Mouse (Mus musculus): Measurements from ENCODE around the gene Clmn. TPM values are rescaled to one million over a fixed set of nuclear protein-coding genes. Genes with fewer than 3 reads are reported as not detected.

Clmn gene
- polyA plus RNA-seq, 1 experiment from 2014 or later: 1.2 TPM

DNA sequence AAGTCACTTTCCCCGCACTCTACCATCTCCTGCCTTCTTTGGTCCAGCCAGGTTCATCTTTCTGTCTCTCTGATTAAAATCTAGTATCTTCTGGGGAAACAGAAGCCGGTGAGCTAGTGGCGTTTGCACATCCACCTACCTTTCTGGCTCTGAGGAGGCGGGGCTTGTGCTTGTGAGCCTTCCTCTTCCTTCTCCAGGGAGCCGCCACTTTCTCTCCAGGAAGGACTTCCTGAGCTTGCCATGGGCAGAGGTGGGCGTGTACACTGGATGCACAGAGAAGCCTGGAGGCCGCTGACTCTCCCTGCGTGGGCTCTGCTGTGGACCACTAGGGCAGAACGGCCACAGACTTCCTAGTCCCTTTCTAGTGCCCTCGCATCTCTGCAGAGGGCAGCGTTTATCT lies 34.3 kb upstream of the Clmn start:
- Histone ChIP-seq H3K4me2 (replicated peaks) (no peak overlapping the region), H3K27ac (replicated peaks) (no peak overlapping the region), H3K36me3 (no peaks in the 10 kb centered on the region), H3K4me3 (no peak overlapping the region), H3K9me3 (no peaks in the 10 kb centered on the region), H3K4me1 (peaks cover 27% of the 10 kb centered on the region), H3K27me3 (no peaks in the 10 kb centered on the region), H3K9ac (replicated peaks) (no peak overlapping the region)
- ATAC-seq (replicated peaks): no peak
- WGBS: 68% methylated on average over 11 of the region's 11 CpGs

DNA sequence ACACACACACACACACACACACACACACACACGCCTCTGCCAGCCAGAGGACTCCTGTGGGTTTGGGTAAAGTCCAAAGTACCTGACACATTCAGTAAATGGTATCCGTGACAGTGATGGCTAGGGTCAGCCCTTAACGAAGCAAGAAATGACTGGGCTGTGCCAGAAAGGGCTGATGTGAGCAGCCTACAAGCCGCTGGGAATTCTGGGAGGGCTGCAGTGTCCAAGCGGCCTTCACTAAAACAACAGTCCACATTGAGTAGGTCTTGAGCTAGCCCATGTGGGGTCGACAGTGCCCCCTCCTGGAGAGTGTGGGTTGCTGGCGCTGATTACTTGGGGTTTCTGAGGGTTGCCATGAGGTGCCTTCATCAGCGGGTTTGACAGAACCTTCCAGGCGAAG lies 33.8 kb upstream of the Clmn start:
- no peaks in the 10 kb centered on the region for H3K27me3 ChIP-seq
- H3K36me3 ChIP-seq: no peaks in the 10 kb centered on the region
- no peak for ATAC-seq (replicated peaks)
- H3K9ac ChIP-seq (replicated peaks): no peak overlapping the region
- no peak overlapping the region for H3K4me2 ChIP-seq (replicated peaks)
- no peak overlapping the region for H3K4me3 ChIP-seq
- H3K9me3 ChIP-seq: no peaks in the 10 kb centered on the region
- peaks cover 27% of the 10 kb centered on the region for H3K4me1 ChIP-seq
- no peak overlapping the region for H3K27ac ChIP-seq (replicated peaks)
- 68% methylated on average over 9 of the region's 9 CpGs for WGBS

DNA sequence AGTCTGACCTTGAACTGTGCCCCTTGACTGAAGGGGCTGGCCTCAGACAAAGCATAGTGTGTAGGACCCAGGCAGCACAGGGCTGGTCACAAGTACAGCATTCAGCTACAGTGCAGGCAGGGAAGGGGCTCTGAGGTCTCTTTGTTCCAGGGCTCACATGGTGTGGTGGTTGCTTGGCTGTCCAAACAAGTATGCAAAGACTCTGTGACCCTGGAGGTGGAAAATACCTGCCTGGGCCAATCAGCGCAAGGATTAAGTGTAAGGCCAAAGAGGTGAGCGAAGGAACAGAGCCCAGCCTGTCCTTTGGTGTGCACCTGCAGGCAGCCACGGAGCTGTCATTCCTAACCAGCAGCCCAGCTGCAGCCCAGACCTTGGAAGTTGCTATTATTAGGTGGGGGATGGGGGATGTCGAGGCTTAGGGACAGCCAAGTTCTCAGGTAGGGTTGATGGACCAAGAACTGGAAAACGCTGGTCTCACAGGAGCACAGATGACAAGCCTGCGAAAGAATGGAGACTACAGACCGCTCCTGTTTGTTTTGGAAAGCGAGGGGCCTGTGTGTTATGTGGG lies 32.3 kb upstream of the Clmn start:
- Histone ChIP-seq H3K27ac (replicated peaks) (no peak overlapping the region), H3K4me2 (replicated peaks) (no peak overlapping the region), H3K9me3 (no peaks in the 10 kb centered on the region), H3K4me3 (no peak overlapping the region), H3K36me3 (no peaks in the 10 kb centered on the region), H3K9ac (replicated peaks) (no peak overlapping the region), H3K4me1 (peaks cover 20% of the 10 kb centered on the region), H3K27me3 (no peaks in the 10 kb centered on the region)
- 65% methylated on average over 8 of the region's 8 CpGs for WGBS
- ATAC-seq (replicated peaks): no peak; the same call in 1 of the 2 replicates

DNA sequence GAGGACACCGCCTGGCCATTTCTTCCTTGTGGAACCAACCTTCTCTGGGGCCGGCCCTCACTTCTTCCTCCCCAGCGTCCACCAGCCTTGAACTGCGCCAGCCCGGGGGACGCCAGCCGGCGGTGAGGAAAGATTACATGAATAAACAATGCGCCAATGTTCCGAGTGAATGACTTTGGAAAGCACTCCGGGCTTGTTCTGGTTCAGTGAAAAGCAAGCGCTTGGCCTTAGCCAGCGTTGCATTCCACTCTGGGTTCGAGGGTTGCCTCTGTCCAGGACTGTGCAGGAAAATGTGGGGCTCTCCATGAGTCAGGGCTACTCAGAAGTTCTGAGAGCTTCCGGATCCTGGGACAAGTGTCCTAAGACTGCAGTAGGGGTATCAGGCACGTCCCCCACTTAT lies 31.8 kb upstream of the Clmn start:
- Histone ChIP-seq H3K4me1 (peaks cover 16% of the 10 kb centered on the region), H3K4me3 (no peak overlapping the region), H3K27me3 (no peaks in the 10 kb centered on the region), H3K27ac (replicated peaks) (no peak overlapping the region), H3K9ac (replicated peaks) (no peak overlapping the region), H3K4me2 (replicated peaks) (no peak overlapping the region), H3K36me3 (no peaks in the 10 kb centered on the region), H3K9me3 (no peaks in the 10 kb centered on the region)
- ATAC-seq (replicated peaks): peak; percentile 65
- 38% methylated on average over 16 of the region's 16 CpGs for WGBS

DNA sequence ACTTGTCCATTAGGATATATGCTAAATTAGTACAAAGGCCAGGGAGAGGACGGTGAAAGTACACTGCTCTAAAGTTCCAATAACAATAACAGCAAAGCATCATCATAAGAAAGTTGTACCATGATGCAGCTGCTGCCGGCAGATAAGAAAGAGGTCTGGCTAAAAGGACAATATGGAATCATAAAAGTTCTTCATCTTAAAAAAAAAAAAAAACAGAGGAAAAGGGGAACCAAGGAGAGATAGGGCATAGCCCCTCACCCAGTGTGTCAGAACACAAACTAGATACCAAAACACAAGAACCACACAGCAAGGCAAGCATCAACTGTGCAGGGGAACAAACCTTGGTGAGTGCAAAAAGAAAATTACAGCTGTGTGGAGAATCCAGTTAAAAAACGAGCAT lies 27.4 kb upstream of the Clmn start:
- WGBS: 92% methylated on average over 3 of the region's 3 CpGs
- peaks cover 10% of the 10 kb centered on the region; the same call in 1 of the 2 replicates for H3K4me1 ChIP-seq
- no peak overlapping the region for H3K9ac ChIP-seq (replicated peaks)

DNA sequence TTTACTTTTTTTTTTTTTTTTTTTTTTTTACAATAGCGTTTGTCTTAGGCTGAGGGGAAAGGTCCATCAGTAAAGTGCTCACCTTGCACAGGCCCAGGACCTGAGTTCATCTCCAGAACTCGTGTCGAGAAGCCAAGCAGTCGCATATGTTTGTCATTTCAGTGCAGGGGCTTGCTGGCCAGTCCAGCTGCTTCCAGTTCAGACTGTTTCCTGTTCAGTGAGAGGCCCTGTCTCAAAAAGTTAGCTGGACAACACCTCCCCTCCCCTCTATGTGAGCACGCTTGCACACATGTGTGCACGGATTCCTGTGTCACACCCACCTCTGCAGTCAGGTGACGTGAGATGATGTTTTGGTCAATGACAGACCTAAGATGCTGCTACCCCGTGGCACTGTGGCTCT lies 25.2 kb upstream of the Clmn start:
- Histone ChIP-seq H3K9me3 (no peaks in the 10 kb centered on the region), H3K4me1 (no peaks in the 10 kb centered on the region), H3K4me2 (replicated peaks) (no peak overlapping the region), H3K36me3 (no peaks in the 10 kb centered on the region), H3K9ac (replicated peaks) (no peak overlapping the region), H3K27me3 (no peaks in the 10 kb centered on the region), H3K4me3 (no peak overlapping the region), H3K27ac (replicated peaks) (no peak overlapping the region)
- 93% methylated on average over 7 of the region's 8 CpGs for WGBS
- ATAC-seq (replicated peaks): no peak

More for the DNA sequence above, 27.4 kb upstream of the Clmn start:
- H3K9me3 ChIP-seq: no peaks in the 10 kb centered on the region
- H3K4me3 ChIP-seq: no peak overlapping the region
- no peak for ATAC-seq (replicated peaks)
- H3K36me3 ChIP-seq: no peaks in the 10 kb centered on the region
- no peaks in the 10 kb centered on the region for H3K27me3 ChIP-seq
- H3K4me2 ChIP-seq (replicated peaks): no peak overlapping the region
- no peak overlapping the region for H3K27ac ChIP-seq (replicated peaks)

DNA sequence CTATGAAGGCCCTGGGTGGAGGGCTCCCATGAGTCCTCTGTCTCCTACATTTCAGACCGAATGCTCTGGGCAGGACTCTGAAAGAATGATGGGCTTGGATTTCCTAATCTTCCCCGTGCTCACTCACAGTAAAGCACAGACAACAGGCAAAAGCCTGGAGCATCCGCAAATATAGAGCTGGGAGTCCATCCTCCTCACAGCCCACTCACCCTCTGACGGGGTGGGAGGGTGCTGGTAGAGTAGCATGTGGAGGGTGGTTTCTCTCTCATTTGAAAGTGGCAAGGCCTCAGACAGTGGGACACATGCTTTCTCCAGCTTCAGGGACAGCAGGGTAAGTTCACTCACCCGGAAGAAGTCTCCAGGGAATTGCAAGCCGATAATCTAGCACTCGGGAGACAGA lies 21.2 kb upstream of the Clmn start:
- no peak overlapping the region for H3K9ac ChIP-seq (replicated peaks)
- ATAC-seq (replicated peaks): no peak
- H3K27me3 ChIP-seq: no peaks in the 10 kb centered on the region
- no peak overlapping the region for H3K4me3 ChIP-seq
- H3K9me3 ChIP-seq: no peaks in the 10 kb centered on the region
- WGBS: 84% methylated on average over 7 of the region's 7 CpGs
- H3K4me2 ChIP-seq (replicated peaks): no peak overlapping the region
- no peak overlapping the region for H3K27ac ChIP-seq (replicated peaks)
- H3K4me1 ChIP-seq: no peaks in the 10 kb centered on the region
- H3K36me3 ChIP-seq: no peaks in the 10 kb centered on the region

DNA sequence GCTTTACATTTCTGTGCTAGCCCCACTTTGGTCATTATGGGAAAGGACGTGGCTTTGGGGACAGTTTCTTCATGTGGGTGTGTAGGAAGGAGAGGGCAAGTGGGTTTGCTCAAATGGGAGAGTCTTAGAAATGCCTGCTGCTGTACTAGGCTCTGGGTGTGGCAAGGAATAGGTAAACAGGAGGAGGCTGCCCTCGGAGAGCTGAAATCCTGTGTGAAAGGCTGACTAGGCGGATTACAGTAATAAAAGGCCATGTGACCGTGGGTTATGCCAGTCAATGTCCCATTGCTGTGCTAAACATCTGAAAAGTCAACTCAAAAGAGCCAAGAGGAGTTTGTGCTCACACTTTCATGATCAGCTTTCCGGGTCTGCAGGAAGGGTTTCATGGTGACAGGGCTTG lies 17.7 kb upstream of the Clmn start:
- no peaks in the 10 kb centered on the region for H3K36me3 ChIP-seq
- H3K27ac ChIP-seq (replicated peaks): no peak overlapping the region
- no peak overlapping the region for H3K4me2 ChIP-seq (replicated peaks)
- no peaks in the 10 kb centered on the region for H3K9me3 ChIP-seq
- whole genome bisulfite sequencing: 63% methylated on average over 5 of the region's 5 CpGs
- no peaks in the 10 kb centered on the region for H3K4me1 ChIP-seq
- no peak for ATAC-seq (replicated peaks)
- no peaks in the 10 kb centered on the region for H3K27me3 ChIP-seq
- H3K9ac ChIP-seq (replicated peaks): no peak overlapping the region
- H3K4me3 ChIP-seq: no peak overlapping the region

DNA sequence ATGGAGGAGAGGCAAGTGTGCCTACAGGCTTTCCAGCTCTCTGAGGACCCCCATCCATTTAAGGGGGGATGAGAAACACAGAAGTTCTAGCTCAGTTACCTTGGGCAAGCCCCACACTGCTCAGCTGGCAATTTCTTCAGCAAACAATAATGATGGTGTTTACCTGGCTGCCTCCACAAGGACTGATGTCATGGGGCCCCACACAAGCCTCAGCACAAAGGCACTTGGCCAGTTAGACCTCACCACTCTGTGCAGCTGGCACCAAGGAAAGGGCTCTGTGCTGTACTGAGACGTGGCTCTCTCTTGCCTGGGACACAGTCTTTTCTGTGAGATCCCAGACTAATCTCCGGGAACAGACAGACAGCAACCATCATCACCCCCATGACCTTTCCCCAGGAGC lies 17.2 kb upstream of the Clmn start:
- no peaks in the 10 kb centered on the region for H3K9me3 ChIP-seq
- no peak overlapping the region for H3K4me2 ChIP-seq (replicated peaks)
- ATAC-seq (replicated peaks): no peak
- H3K36me3 ChIP-seq: no peaks in the 10 kb centered on the region
- H3K9ac ChIP-seq (replicated peaks): no peak overlapping the region
- 51% methylated on average over 2 of the region's 2 CpGs for WGBS
- no peak overlapping the region for H3K4me3 ChIP-seq
- H3K27ac ChIP-seq (replicated peaks): no peak overlapping the region
- H3K4me1 ChIP-seq: no peaks in the 10 kb centered on the region
- H3K27me3 ChIP-seq: no peaks in the 10 kb centered on the region

DNA sequence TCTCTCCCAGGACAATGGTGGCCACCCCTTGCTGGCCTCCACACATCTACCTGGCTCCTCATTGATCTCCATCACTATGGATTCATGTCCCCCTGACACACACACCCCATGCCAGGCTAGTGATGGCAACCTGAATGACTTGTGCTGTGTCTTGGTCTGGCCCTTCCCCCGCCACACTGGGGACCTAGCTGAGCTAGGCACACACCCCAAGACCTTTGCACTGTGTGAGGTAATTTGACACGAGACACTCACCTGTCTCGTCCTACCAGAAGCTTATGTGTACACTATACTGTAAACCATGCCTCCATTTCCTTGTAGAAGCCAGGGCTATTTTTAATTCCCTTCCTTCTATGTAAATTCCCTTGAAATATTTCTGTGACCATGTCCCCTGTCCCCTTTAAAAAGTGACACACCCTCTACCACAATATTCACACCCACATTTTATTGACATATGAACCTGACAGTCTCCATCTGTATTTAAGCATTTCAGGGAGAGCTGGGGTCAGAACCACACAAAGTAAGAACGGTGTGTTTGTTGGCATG lies 16.7 kb upstream of the Clmn start:
- no peaks in the 10 kb centered on the region for H3K27me3 ChIP-seq
- no peak overlapping the region for H3K9ac ChIP-seq (replicated peaks)
- H3K4me3 ChIP-seq: no peak overlapping the region
- no peak for ATAC-seq (replicated peaks)
- no peaks in the 10 kb centered on the region for H3K4me1 ChIP-seq
- no peak overlapping the region for H3K27ac ChIP-seq (replicated peaks)
- H3K4me2 ChIP-seq (replicated peaks): no peak overlapping the region
- no peaks in the 10 kb centered on the region for H3K9me3 ChIP-seq
- no peaks in the 10 kb centered on the region for H3K36me3 ChIP-seq
- WGBS: 84% methylated on average over 4 of the region's 4 CpGs

DNA sequence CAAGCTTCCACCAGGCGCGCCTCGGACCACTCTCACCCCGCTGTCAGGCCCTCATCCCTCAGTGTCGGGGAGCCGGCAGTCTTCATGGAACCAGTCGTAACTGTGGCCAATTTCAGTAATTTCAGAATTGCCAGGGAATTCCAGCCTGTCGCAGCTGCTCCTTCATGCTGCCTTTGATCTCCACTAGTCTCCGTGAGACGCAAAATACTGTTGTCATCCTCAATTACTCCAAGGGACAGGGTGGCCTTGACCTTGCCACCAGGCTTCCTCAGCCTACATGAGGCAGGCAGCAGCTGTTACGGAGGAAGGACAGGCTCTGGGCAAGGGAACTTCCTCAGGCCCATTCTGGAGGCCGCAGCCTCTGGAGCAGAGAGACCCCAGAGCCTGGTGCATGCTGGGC lies 15.5 kb upstream of the Clmn start:
- no peak for ATAC-seq (replicated peaks)
- 86% methylated on average over 12 of the region's 12 CpGs for WGBS
- no peaks in the 10 kb centered on the region for H3K27me3 ChIP-seq

DNA sequence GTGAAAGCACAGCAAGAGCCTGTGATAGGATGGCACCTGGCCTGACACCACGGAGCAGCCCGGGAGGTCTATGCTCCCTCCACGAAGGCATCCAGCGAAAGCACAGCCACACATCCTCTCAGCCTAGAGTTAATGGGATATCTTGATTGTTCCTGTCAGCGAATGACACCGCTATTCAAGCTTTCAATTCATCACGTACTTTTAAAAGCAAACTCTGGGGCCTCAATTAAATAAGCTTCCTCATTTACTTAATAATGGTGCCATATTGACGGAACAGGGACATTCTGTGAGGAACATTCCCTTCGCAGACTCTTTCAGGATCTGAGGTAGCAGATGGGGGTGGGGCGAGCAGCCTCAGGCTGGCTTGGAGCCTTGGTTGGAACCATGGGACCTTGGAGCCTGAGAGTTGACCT lies 14.7 kb upstream of the Clmn start:
- H3K9me3 ChIP-seq: no peaks in the 10 kb centered on the region
- no peak overlapping the region for H3K4me2 ChIP-seq (replicated peaks)
- H3K9ac ChIP-seq (replicated peaks): no peak overlapping the region
- 21% methylated on average over 10 of the region's 10 CpGs for WGBS
- H3K4me1 ChIP-seq: no peaks in the 10 kb centered on the region
- no peak overlapping the region; the same call in 1 of the 2 replicates for H3K27ac ChIP-seq (replicated peaks)
- peak; percentile 47 for ATAC-seq (replicated peaks)
- H3K4me3 ChIP-seq: no peak overlapping the region
- no peaks in the 10 kb centered on the region for H3K36me3 ChIP-seq
- no peaks in the 10 kb centered on the region for H3K27me3 ChIP-seq

More for the DNA sequence above, 15.5 kb upstream of the Clmn start:
- no peak overlapping the region for H3K9ac ChIP-seq (replicated peaks)
- no peak overlapping the region for H3K27ac ChIP-seq (replicated peaks)
- H3K9me3 ChIP-seq: no peaks in the 10 kb centered on the region
- H3K36me3 ChIP-seq: no peaks in the 10 kb centered on the region
- no peak overlapping the region for H3K4me2 ChIP-seq (replicated peaks)
- no peaks in the 10 kb centered on the region for H3K4me1 ChIP-seq
- H3K4me3 ChIP-seq: no peak overlapping the region

DNA sequence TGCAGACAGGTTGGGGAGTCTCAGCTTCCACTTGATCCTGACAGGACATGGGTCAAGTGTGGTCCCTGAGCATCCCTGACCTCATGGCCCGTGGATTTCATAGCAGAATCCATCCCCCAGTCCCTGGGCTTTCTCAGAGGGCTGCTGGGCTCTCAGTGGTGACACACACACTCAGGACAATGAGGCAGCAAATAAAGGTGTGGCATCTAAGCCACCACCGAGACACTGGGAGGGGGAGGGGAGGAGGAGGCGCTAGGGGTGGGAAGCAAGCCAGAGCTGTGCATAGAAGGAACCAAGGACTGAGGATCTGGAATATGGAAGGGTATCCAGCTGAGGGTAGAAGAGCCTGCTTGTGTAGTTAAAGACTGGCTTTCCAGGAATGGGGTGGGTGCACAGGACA lies 11.2 kb upstream of the Clmn start:
- H3K4me2 ChIP-seq (replicated peaks): no peak overlapping the region
- H3K27ac ChIP-seq (replicated peaks): no peak overlapping the region
- ATAC-seq (replicated peaks): no peak

More for the DNA sequence above, 11.2 kb upstream of the Clmn start:
- WGBS: 40% methylated on average over 3 of the region's 3 CpGs
- Histone ChIP-seq H3K9me3 (no peaks in the 10 kb centered on the region), H3K36me3 (no peaks in the 10 kb centered on the region), H3K9ac (replicated peaks) (no peak overlapping the region), H3K4me3 (no peak overlapping the region), H3K4me1 (no peaks in the 10 kb centered on the region), H3K27me3 (no peaks in the 10 kb centered on the region)
